Mouse (Mus musculus) kidney, embryonic 16.5 days (tissue): ENCODE measurements around the gene Tpx2. TPM values are rescaled to one million over a fixed set of nuclear protein-coding genes. Genes with fewer than 3 reads are reported as not detected.
A peak's percentile ranks its signal among the peaks of the same experiment; 100 is the strongest.

ENCODE experiments used
- ATAC-seq: fragments of 200-750 bp; cut with Nextera tagmentation; 2 replicates; pipeline ENCODE4 v1.8.0; 2017; ENCODE audit warnings: moderate TSS enrichment; ENCODE audit not compliant: low FRiP score, low TSS enrichment
- H3K27ac ChIP-seq: fragments of 300-500 bp; sonication (generic); 2 replicates; pipeline ENCODE4 v1.5.1; 2014; ENCODE audit warnings: low read length
- H3K27me3 ChIP-seq: fragments of 300-500 bp; sonication (generic); 2 replicates; pipeline ENCODE4 v1.6.1; 2014; ENCODE audit warnings: low read length, control low read depth, mixed read lengths; ENCODE audit not compliant: insufficient read depth
- H3K36me3 ChIP-seq: fragments of 300-500 bp; sonication (generic); 2 replicates; pipeline ENCODE4 v1.6.1; 2014; ENCODE audit warnings: low read length, control low read depth, mixed read lengths; ENCODE audit not compliant: insufficient read depth
- H3K4me1 ChIP-seq: fragments of 300-500 bp; sonication (generic); 2 replicates; pipeline ENCODE4 v1.6.1; 2014; ENCODE audit warnings: low read length, control low read depth, mixed read lengths; ENCODE audit not compliant: insufficient read depth
- H3K4me2 ChIP-seq: fragments of 300-500 bp; sonication (generic); replicated peaks from 2 replicates; pipeline ENCODE4 v1.6.1; 2014; ENCODE audit warnings: low read depth, low read length
- H3K4me3 ChIP-seq: fragments of 300-500 bp; sonication (generic); 2 replicates; pipeline ENCODE4 v1.5.1; 2014; ENCODE audit warnings: mild to moderate bottlenecking, low read length
- H3K9ac ChIP-seq: fragments of 300-500 bp; sonication (generic); replicated peaks from 2 replicates; pipeline ENCODE4 v1.6.1; 2014; ENCODE audit warnings: low read length
- H3K9me3 ChIP-seq: fragments of 300-500 bp; sonication (generic); 2 replicates; pipeline ENCODE4 v1.6.1; 2016; ENCODE audit warnings: low read length, control low read depth
- WGBS: fragments of 180-500 bp; shearing (Covaris S2); extraction: QIAGEN DNeasy Blood & Tissue Kit; methylation state at CpG from one replicate; pipeline ENCODE4 v1.1.7; 2014; 5-methylcytosine and 5-hydroxymethylcytosine counted together
- polyA plus RNA-seq: library from polyadenylated mRNA; unstranded; fragments of >200 nt; fragmentation: Nextera tagmentation; extraction: Ambion mirVana; gene quantifications from 2 replicates; pipeline ENCODE4 v1.2.1, GENCODE M21; 2015

Tpx2 gene
- polyA plus RNA-seq, 1 experiment from 2014 or later, result 83.9 TPM

GRCm38 (mm10) chr2:152923621-152924020 lies 75.9 kb downstream of the Tpx2 start:
- no peaks in the 10 kb centered on the region for H3K9me3 ChIP-seq
- H3K4me3 ChIP-seq, result no peak overlapping the region
- no peaks in the 10 kb centered on the region for H3K36me3 ChIP-seq
- H3K27me3 ChIP-seq, result no peaks in the 10 kb centered on the region
- no peak overlapping the region for H3K9ac ChIP-seq
- 75% methylated on average over 3 of the region's 3 CpGs for WGBS
- peaks cover 50% of the 10 kb centered on the region for H3K4me1 ChIP-seq
- ATAC-seq, result no peak
- no peak overlapping the region for H3K4me2 ChIP-seq
- no peak overlapping the region for H3K27ac ChIP-seq

- no peak overlapping the region for H3K4me3 ChIP-seq
- H3K27ac ChIP-seq, result no peak overlapping the region
- peak; percentile 29; the same call in 1 of the 2 replicates for ATAC-seq
- 25% methylated on average over 8 of the region's 8 CpGs for WGBS
- H3K36me3 ChIP-seq, result no peaks in the 10 kb centered on the region
- no peaks in the 10 kb centered on the region for H3K27me3 ChIP-seq
- H3K4me1 ChIP-seq, result peaks cover 55% of the 10 kb centered on the region
- no peak overlapping the region for H3K9ac ChIP-seq
- H3K4me2 ChIP-seq, result no peak overlapping the region
- H3K9me3 ChIP-seq, result no peaks in the 10 kb centered on the region
These were observed 76.4 kb downstream of the Tpx2 start for GRCm38 (mm10) chr2:152924128-152924527.

GRCm38 (mm10) chr2:152924543-152924942 lies 76.8 kb downstream of the Tpx2 start:
- no peak overlapping the region for H3K4me2 ChIP-seq
- WGBS, result 80% methylated on average over 5 of the region's 5 CpGs
- no peak for ATAC-seq
- no peaks in the 10 kb centered on the region for H3K27me3 ChIP-seq
- H3K9me3 ChIP-seq, result no peaks in the 10 kb centered on the region
- no peak overlapping the region for H3K9ac ChIP-seq
- H3K4me3 ChIP-seq, result no peak overlapping the region
- peaks cover 55% of the 10 kb centered on the region for H3K4me1 ChIP-seq
- peak overlapping the region; percentile 90 for H3K27ac ChIP-seq
- H3K36me3 ChIP-seq, result no peaks in the 10 kb centered on the region

- peak overlapping the region; percentile 47 for H3K9ac ChIP-seq
- no peaks in the 10 kb centered on the region for H3K27me3 ChIP-seq
- peak; percentile 79 for ATAC-seq
- peaks cover 62% of the 10 kb centered on the region for H3K4me1 ChIP-seq
- H3K36me3 ChIP-seq, result no peaks in the 10 kb centered on the region
- H3K27ac ChIP-seq, result peak overlapping the region; percentile 90
- 0 out of 2 replicates have a peak overlapping the region, but pooled peaks have one; percentile 5 for H3K4me2 ChIP-seq
- no peak overlapping the region for H3K4me3 ChIP-seq
- H3K9me3 ChIP-seq, result no peaks in the 10 kb centered on the region
- WGBS, result 36% methylated on average over 11 of the region's 11 CpGs
These were observed 77.6 kb downstream of the Tpx2 start for GRCm38 (mm10) chr2:152925189-152925872.

- H3K9ac ChIP-seq, result no peak overlapping the region
- no peaks in the 10 kb centered on the region for H3K27me3 ChIP-seq
- 68% methylated on average over 9 of the region's 9 CpGs for WGBS
- ATAC-seq, result no peak
- H3K36me3 ChIP-seq, result no peaks in the 10 kb centered on the region
- H3K9me3 ChIP-seq, result no peaks in the 10 kb centered on the region
- no peak overlapping the region for H3K4me3 ChIP-seq
- peaks cover 70% of the 10 kb centered on the region for H3K4me1 ChIP-seq
- H3K27ac ChIP-seq, result no peak overlapping the region
- no peak overlapping the region for H3K4me2 ChIP-seq
These were observed 79.1 kb downstream of the Tpx2 start for GRCm38 (mm10) chr2:152926896-152927295.

GRCm38 (mm10) chr2:152927371-152927770 lies 79.6 kb downstream of the Tpx2 start:
- Histone ChIP-seq H3K4me2 (no peak overlapping the region), H3K4me3 (no peak overlapping the region), H3K9ac (no peak overlapping the region), H3K27me3 (no peaks in the 10 kb centered on the region), H3K27ac (peak overlapping the region; percentile 71; the same call in 1 of the 2 replicates), H3K4me1 (peaks cover 70% of the 10 kb centered on the region), H3K9me3 (no peaks in the 10 kb centered on the region), H3K36me3 (no peaks in the 10 kb centered on the region)
- ATAC-seq, result no peak
- WGBS, result 43% methylated on average over 5 of the region's 5 CpGs

GRCm38 (mm10) chr2:152928219-152928987 lies 80.6 kb downstream of the Tpx2 start:
- no peak overlapping the region for H3K4me2 ChIP-seq
- ATAC-seq, result no peak
- no peaks in the 10 kb centered on the region for H3K9me3 ChIP-seq
- no peak overlapping the region for H3K9ac ChIP-seq
- H3K36me3 ChIP-seq, result no peaks in the 10 kb centered on the region
- no peaks in the 10 kb centered on the region for H3K27me3 ChIP-seq
- H3K4me3 ChIP-seq, result no peak overlapping the region
- H3K4me1 ChIP-seq, result peaks cover 77% of the 10 kb centered on the region
- 25% methylated on average over 14 of the region's 14 CpGs for WGBS
- peak overlapping the region; percentile 71 for H3K27ac ChIP-seq

- H3K36me3 ChIP-seq, result no peaks in the 10 kb centered on the region
- H3K9ac ChIP-seq, result no peak overlapping the region
- no peak overlapping the region for H3K4me2 ChIP-seq
- no peak for ATAC-seq
- no peaks in the 10 kb centered on the region for H3K27me3 ChIP-seq
- peaks cover 71% of the 10 kb centered on the region for H3K4me1 ChIP-seq
- peak overlapping the region; percentile 71 for H3K27ac ChIP-seq
- no peak overlapping the region for H3K4me3 ChIP-seq
- H3K9me3 ChIP-seq, result no peaks in the 10 kb centered on the region
- 69% methylated on average over 3 of the region's 3 CpGs for WGBS
These were observed 81.2 kb downstream of the Tpx2 start for GRCm38 (mm10) chr2:152928988-152929370.

- Histone ChIP-seq H3K36me3 (no peaks in the 10 kb centered on the region), H3K9me3 (no peaks in the 10 kb centered on the region), H3K4me3 (0 out of 2 replicates have a peak overlapping the region, but pooled peaks have one; percentile 1), H3K9ac (0 out of 2 replicates have a peak overlapping the region, but pooled peaks have one; percentile 23), H3K27me3 (no peaks in the 10 kb centered on the region), H3K4me2 (peak overlapping the region; percentile 34), H3K4me1 (peaks cover 58% of the 10 kb centered on the region), H3K27ac (peak overlapping the region; percentile 74)
- no peak for ATAC-seq
- WGBS, result 27% methylated on average over 2 of the region's 2 CpGs
These were observed 82.5 kb downstream of the Tpx2 start for GRCm38 (mm10) chr2:152930276-152930675.
